Mouse (Mus musculus): ENCODE measurements around the gene Med12l. TPM values are rescaled to one million over a fixed set of nuclear protein-coding genes. Genes with fewer than 3 reads are reported as not detected.

Gene Med12l
- total RNA-seq, 2 experiments from 2014 or later: 42.5 to 50.1 TPM

- DNase-seq (ENCODE audit: extremely low spot score in 1 of 2, low spot score in 1 of 2): no peak
These were observed 216.7 kb downstream of the Med12l start for GRCm38 (mm10) chr3:59222303-59222702.

GRCm38 (mm10) chr3:59225411-59225810 is 219.8 kb downstream of the Med12l start:
- no peak for DNase-seq (ENCODE audit: extremely low spot score in 1 of 2, low spot score in 1 of 2)

- no peak for DNase-seq (ENCODE audit: extremely low spot score in 1 of 2, low spot score in 1 of 2)
These were observed 222.1 kb downstream of the Med12l start for GRCm38 (mm10) chr3:59227696-59228095.

DNA sequence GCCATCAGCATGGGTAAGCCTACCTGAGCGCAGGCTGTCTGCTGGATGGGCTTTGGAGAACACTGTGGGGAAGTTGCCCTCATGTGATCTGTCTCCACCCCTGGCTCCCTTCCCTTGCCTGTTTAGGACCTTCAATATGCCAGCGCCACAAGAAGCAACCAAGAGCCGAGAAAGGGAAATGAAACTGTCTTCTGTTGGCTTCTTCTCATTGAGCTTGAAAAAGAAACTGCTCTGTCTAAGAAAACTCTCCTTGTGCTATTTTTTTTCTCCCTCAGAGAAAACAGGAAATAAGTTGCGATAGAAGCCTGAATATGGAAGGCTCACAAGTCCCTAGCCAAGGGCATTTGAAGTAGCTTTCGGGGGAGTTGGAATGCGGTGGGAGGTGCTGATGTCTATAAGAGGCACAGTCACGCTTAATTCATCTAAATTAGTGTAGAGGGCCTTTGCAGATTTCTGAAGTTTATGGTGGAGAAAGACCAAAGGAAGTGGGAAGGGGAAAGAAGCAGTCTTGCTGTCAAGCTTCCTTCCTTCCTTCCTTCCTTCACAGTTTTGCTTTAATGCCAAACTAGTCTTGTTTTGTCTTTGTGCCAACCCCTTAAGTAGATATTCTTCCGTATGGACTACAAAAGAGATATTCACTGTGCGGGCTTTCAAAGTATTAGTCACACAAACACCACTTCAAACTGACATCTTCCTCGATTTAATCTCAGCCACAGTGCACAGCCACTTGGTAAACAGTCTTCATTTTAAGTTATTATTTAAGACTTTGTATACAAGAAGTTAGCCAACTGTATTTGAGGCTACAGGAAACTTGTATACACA is 223.3 kb downstream of the Med12l start:
- DNase-seq (ENCODE audit: extremely low spot score in 1 of 2, low spot score in 1 of 2): no peak

- no peak for DNase-seq (ENCODE audit: extremely low spot score in 1 of 2, low spot score in 1 of 2)
These were observed 225.3 kb downstream of the Med12l start for GRCm38 (mm10) chr3:59230912-59231311.

GRCm38 (mm10) chr3:59234878-59235277 is 229.3 kb downstream of the Med12l start:
- no peak for DNase-seq (ENCODE audit: extremely low spot score in 1 of 2, low spot score in 1 of 2)

GRCm38 (mm10) chr3:59243384-59243783 is 237.8 kb downstream of the Med12l start:
- DNase-seq (ENCODE audit: extremely low spot score in 1 of 2, low spot score in 1 of 2): peak in 1 of 2 experiments; percentile 71

- no peak for DNase-seq (ENCODE audit: extremely low spot score in 1 of 2, low spot score in 1 of 2)
These were observed 242.4 kb downstream of the Med12l start for GRCm38 (mm10) chr3:59248031-59248430.

DNA sequence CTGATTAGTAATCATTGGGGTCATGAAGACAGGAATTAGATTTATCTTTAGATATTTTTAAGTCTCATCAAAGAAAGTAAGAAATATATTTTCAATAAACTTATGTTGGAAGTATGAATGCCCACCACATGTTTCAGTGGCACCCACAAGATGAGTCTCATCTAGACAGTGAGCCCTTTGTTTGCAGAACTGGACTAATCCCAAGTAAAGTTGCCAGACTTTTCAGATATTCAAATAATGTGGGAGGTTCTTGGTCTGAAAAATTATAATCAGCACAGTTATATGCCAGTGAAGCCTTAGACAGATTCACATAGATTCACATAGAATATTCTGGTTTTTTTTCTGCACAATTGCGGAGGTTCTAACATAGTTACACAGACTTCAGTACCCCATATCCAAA is 244.8 kb downstream of the Med12l start:
- no peak for DNase-seq (ENCODE audit: extremely low spot score in 1 of 2, low spot score in 1 of 2)

- DNase-seq (ENCODE audit: extremely low spot score in 1 of 2, low spot score in 1 of 2): no peak
These were observed 252.4 kb downstream of the Med12l start for GRCm38 (mm10) chr3:59257740-59258664.

GRCm38 (mm10) chr3:59260745-59261144 is 255.1 kb downstream of the Med12l start:
- no peak for DNase-seq (ENCODE audit: extremely low spot score in 1 of 2, low spot score in 1 of 2)

DNA sequence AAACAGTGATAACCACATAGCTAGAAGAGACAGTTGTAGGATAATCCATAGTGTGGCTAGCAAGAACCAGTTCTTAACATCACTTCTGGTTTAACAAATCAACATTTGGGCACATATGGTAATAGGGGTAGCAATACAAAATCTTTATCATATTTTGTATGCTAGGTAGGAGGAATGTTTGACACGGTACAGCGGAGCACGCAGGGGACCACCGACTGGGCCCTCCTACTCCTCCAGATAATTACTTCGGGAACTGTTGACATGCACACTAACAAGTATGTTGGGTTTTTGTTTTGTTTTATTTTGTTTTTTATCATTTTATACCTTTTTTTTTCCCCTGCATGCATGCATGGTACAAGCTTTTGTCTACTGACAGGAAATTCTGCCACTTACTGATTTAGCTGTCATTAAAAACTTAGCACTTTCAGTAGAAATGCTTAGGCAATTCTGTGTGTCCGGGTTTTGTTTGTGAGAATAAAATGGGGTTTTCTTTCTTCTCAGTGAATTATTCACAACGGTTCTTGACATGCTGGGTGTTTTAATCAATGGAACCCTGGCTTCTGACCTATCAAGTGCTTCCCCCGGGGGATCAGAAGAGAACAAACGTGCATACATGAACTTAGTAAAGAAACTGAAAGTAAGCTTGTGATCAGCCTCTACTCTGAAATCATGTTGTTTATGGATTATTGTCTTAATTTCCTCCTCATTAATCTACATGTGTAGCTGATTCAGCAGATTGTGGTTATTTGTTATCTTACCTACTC is 256.3 kb downstream of the Med12l start:
- DNase-seq (ENCODE audit: extremely low spot score in 1 of 2, low spot score in 1 of 2): no peak

DNA sequence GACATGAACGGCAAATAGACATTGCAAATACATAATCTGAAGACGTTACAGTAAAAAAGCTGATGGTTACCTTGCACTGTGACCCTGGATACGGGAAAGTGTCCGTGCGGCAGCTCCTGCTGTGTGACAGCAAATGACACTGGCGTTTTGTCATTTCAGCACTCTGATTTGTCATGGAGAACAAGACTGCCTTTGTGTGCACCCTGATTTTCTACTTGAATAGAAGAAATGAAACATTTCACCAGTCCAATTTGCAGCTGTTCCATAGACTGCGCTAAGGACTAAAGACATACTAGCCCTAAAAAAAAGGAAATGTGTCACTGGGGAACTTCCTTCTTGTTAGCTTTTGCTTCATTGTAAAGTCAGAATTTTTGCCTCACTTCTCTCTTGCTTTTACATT is 257.1 kb downstream of the Med12l start, which contains the start of gene P2ry12:
TSS of gene P2ry12 (minus strand) at position 168 of the 400 bp plus-strand sequence.
- DNase-seq (ENCODE audit: extremely low spot score in 1 of 2, low spot score in 1 of 2): no peak

GRCm38 (mm10) chr3:59263417-59263816 is 257.8 kb downstream of the Med12l start:
- DNase-seq (ENCODE audit: extremely low spot score in 1 of 2, low spot score in 1 of 2): no peak

DNA sequence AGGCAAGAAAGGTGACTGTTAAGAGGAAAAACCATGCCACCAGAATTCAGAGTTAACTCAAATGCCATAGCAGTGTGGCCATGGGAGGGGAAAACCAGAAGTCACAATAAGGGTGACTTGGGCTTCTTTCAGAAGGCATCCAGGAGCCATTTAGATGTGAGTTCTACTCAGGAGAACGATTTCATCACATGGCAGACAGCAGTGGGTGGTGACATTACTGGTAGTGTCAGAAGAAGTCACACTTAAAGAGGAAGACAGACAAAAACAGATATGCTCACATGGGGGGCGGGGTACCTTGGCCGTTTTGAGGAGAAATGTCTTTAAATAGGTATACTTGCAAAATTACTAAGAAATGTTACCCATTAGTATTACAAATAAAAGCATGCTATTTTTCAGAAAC is 258.4 kb downstream of the Med12l start:
- DNase-seq (ENCODE audit: extremely low spot score in 1 of 2, low spot score in 1 of 2): no peak

GRCm38 (mm10) chr3:59270811-59271210 is 265.2 kb downstream of the Med12l start:
- DNase-seq (ENCODE audit: extremely low spot score in 1 of 2, low spot score in 1 of 2): no peak

GRCm38 (mm10) chr3:59277502-59278253 is 272.1 kb downstream of the Med12l start:
- DNase-seq (ENCODE audit: extremely low spot score in 1 of 2, low spot score in 1 of 2): no peak

GRCm38 (mm10) chr3:59278254-59278533 is 272.6 kb downstream of the Med12l start:
- no peak for DNase-seq (ENCODE audit: extremely low spot score in 1 of 2, low spot score in 1 of 2)

GRCm38 (mm10) chr3:59278620-59279019 is 273.0 kb downstream of the Med12l start:
- DNase-seq (ENCODE audit: extremely low spot score in 1 of 2, low spot score in 1 of 2): no peak

DNA sequence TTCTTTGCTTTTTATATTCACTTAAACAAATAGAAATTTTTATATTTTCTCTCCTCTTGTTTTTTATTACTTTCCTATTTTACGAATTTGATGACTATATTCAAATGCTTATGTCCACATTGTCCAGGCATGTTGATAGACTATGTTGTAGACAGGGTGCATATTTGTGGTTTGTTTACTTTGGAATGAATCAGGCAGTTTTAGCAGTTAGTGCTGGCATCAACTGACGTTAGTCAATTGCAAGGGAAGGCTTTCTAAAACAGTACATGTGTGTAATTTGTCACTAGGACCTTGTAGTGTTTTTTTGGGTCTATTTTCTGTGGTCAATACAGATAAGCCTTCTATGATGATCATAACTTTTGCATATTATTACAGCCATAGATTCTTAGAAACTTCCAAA is 284.9 kb downstream of the Med12l start:
- DNase-seq (ENCODE audit: extremely low spot score in 1 of 2, low spot score in 1 of 2): no peak
